Mouse (Mus musculus): ENCODE measurements around the gene Nav3.

DNA sequence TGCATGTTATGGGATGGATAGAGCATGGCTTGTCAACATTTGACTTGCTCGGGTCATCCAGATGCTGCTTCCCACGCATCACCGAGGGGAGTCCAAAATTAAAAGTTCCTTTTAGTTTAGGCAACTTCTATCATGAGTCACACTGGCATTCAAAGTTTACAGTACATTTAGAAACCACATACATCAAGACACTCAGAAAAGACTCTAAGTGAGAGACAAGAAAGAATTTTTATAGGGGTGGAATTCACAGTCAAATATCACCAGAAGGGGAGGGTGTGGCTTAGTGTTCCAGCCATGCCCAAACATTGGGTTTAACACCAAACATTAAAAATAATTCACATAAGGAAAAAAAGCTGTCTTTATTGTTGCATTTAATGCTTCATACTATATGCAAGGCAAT, 57.4 kb downstream of the Nav3 start:
- TF ChIP-seq POLR2A (IDR thresholded peaks at IDR 0.05; ENCODE audit: extremely low read depth, insufficient read depth, low read length), result no peak
- TF ChIP-seq CTCF (IDR thresholded peaks at IDR 0.05; ENCODE audit: extremely low read depth, insufficient read depth, low read length), result no peak
